In genomic region chr17:67706372-67706771, GRCm38 (mm10) we compare ENCODE assay signal across 17 mouse cellular contexts. TPM values are rescaled to one million over a fixed set of nuclear protein-coding genes. Genes with fewer than 3 reads are reported as not detected.
DNase-seq lines count a peak whose midpoint lies in the region.
"Had no signal": no experiment of that assay in that cellular context is flagged by ENCODE, and none has a peak within 500 bp of the region (broad histone marks: within the 10 kb centered on the region; RNA-seq: fewer than 3 reads in every experiment).

No protein-coding gene starts in this region.

- intact Hi-C loops in gastrocnemius, postnatal 14 days (cut with DNase I; ENCODE audit: low total_unique reads) = no loop called here

- DNase-seq in adrenal gland, adult (ENCODE audit: inconsistent age in 2 of 2, low spot score in 1 of 2) = peak; percentile 81 to 82
- no peak for DNase-seq in adrenal gland, postnatal 4 days (ENCODE audit: low spot score in 2 of 2)
- peak; percentile 40 for DNase-seq in ovary, adult 18-20 months (ENCODE audit: low spot score)
- no peak for DNase-seq in ovary, postnatal 36 days (ENCODE audit: low spot score)
- peak; percentile 37 for DNase-seq in adrenal gland, postnatal 25 days
- no peak for DNase-seq in layer of hippocampus, postnatal 10 days (ENCODE audit: low spot score in 2 of 2)
- no peak for DNase-seq in gastrocnemius, postnatal 14 days
- DNase-seq: B cell, adult 2 months; cerebellum, adult 11 months; cerebellum, adult 8-10 months; cerebellum, postnatal 14 days; embryo, embryonic 11 days; gastrocnemius, postnatal 10 days; heart, adult 2 months; heart, postnatal 14 days had no signal

RNA-seq across cellular contexts. Expression of gene Lama1, which starts 9.3 kb away (rescaled TPM):
- total RNA-seq in adrenal gland, postnatal 4 days (2021) = 10 to 100 TPM; 21.6 to 34.4 TPM
- 14.1 and 18.7 TPM in 2 replicates for total RNA-seq in adrenal gland, postnatal 25 days (2021)
- total RNA-seq in layer of hippocampus, postnatal 10 days (2021) = 1 to 10 TPM; 8.1 to 8.2 TPM
- under 1 TPM; 0.20 to 0.45 TPM for total RNA-seq in gastrocnemius, postnatal 14 days (2021)
- total RNA-seq: common myeloid progenitor, adult 5-6 weeks; hematopoietic stem cell, adult 5-6 weeks had no signal

Comparison
In these comparisons a context has a peak if more than half of its experiments do, and no peak if none do; other contexts are left out.
1. DNase-seq: peak in adrenal gland, adult (2 of 2), ovary, adult 18-20 months (single experiment) and adrenal gland, postnatal 25 days (single experiment); none in adrenal gland, postnatal 4 days (0 of 2), ovary, postnatal 36 days (single experiment), layer of hippocampus, postnatal 10 days (0 of 2) and gastrocnemius, postnatal 14 days (single experiment).
2. RNA of gene Lama1, which starts 9.3 kb away (total RNA-seq): 21.6 to 34.4 TPM in adrenal gland, postnatal 4 days, 14.1 to 18.7 TPM in adrenal gland, postnatal 25 days and 8.1 to 8.2 TPM in layer of hippocampus, postnatal 10 days; 0.20 to 0.45 TPM in gastrocnemius, postnatal 14 days; every median in the first group is over 4 times any median in the second.